Comparison of ENCODE assay signal across 8 mouse cellular contexts in genomic region chr4:150236521-150237481, GRCm38 (mm10). TPM values are rescaled to one million over a fixed set of nuclear protein-coding genes. Genes with fewer than 3 reads are reported as not detected.
A peak's percentile ranks its signal among the peaks of the same experiment; 100 is the strongest.
DNase-seq lines count a peak whose midpoint lies in the region; ATAC-seq and TF ChIP-seq lines count a peak whose summit lies in the region.

TSS of gene Eno1 (plus strand) at chr4:150236721.

- H3K9ac ChIP-seq in forebrain, embryonic 13.5 days, result peak within 1 kb of the TSS; percentile 87
- peak within 1 kb of the TSS; percentile 78 for H3K9ac ChIP-seq in liver, postnatal 0 days (replicated peaks)
- peak within 1 kb of the TSS; percentile 85 for H3K9ac ChIP-seq in neural tube, embryonic 14.5 days (replicated peaks; ENCODE audit: low read depth, low read length)

- peak; percentile 97 for ATAC-seq in forebrain, embryonic 13.5 days
- ATAC-seq in liver, postnatal 0 days, result peak; percentile 95
- peak; percentile 97 for ATAC-seq in neural tube, embryonic 14.5 days (ENCODE audit: low read depth)

- peak within 1 kb of the TSS; percentile 74 for H3K4me2 ChIP-seq in forebrain, embryonic 13.5 days
- H3K4me2 ChIP-seq in liver, postnatal 0 days (ENCODE audit: low read depth, low read length), result peak within 1 kb of the TSS; percentile 85
- H3K4me2 ChIP-seq in neural tube, embryonic 14.5 days (ENCODE audit: low read depth, low read length), result peak within 1 kb of the TSS; percentile 88

- TF ChIP-seq CTCF in E14TG2a.4 (conservative IDR thresholded peaks at IDR 0.05; ENCODE audit: low read length), result no peak
- no peak; the same call in 1 of the 2 replicates for TF ChIP-seq CTCF in liver, postnatal 0 days (IDR thresholded peaks at IDR 0.05; ENCODE audit: low read depth)

- TF ChIP-seq EP300 in liver, postnatal 0 days (IDR thresholded peaks at IDR 0.05; ENCODE audit: low read depth), result no peak

- peaks cover 54% of the 10 kb centered on the region for H3K4me1 ChIP-seq in E14TG2a.4 (replicated peaks; ENCODE audit: low read depth, low read length)
- peaks cover 51% of the 10 kb centered on the region for H3K4me1 ChIP-seq in forebrain, embryonic 13.5 days
- peaks cover 34% of the 10 kb centered on the region for H3K4me1 ChIP-seq in liver, postnatal 0 days (ENCODE audit: insufficient read depth)
- peaks cover 30% of the 10 kb centered on the region for H3K4me1 ChIP-seq in neural tube, embryonic 14.5 days (ENCODE audit: control insufficient read depth, insufficient read depth, low read length)

- peak within 1 kb of the TSS; percentile 100 for H3K4me3 ChIP-seq in E14TG2a.4 (replicated peaks; ENCODE audit: low read length)
- H3K4me3 ChIP-seq in forebrain, embryonic 13.5 days, result peak within 1 kb of the TSS; percentile 83
- H3K4me3 ChIP-seq in liver, postnatal 0 days (ENCODE audit: low read depth, low read length), result peak within 1 kb of the TSS; percentile 81
- H3K4me3 ChIP-seq in neural tube, embryonic 14.5 days (ENCODE audit: low read depth, low read length), result peak within 1 kb of the TSS; percentile 69

- intact Hi-C loops in heart, postnatal 10 days (cut with DNase I), result no loop called here

- H3K27ac ChIP-seq in forebrain, embryonic 13.5 days, result peak within 1 kb of the TSS; percentile 98
- peak within 1 kb of the TSS; percentile 97 for H3K27ac ChIP-seq in liver, postnatal 0 days (ENCODE audit: low read depth)
- H3K27ac ChIP-seq in neural tube, embryonic 14.5 days (ENCODE audit: low read depth, low read length), result peak within 1 kb of the TSS; percentile 100

- H3K9me3 ChIP-seq in E14TG2a.4 (ENCODE audit: low read length), result no peaks in the 10 kb centered on the region
- no peaks in the 10 kb centered on the region for H3K9me3 ChIP-seq in forebrain, embryonic 13.5 days (replicated peaks)
- no peaks in the 10 kb centered on the region for H3K9me3 ChIP-seq in liver, postnatal 0 days (ENCODE audit: low read length)
- no peaks in the 10 kb centered on the region for H3K9me3 ChIP-seq in neural tube, embryonic 14.5 days (ENCODE audit: control insufficient read depth, low read length)

- under 1% methylated on average over 58 of the region's 78 CpGs for WGBS in forebrain, embryonic 13.5 days
- under 1% methylated on average over 77 of the region's 78 CpGs for WGBS in large intestine, adult 2 months
- WGBS in liver, postnatal 0 days (ENCODE audit: insufficient replicate concordance), result under 1% methylated on average over 59 of the region's 78 CpGs
- under 1% methylated on average over 71 of the region's 78 CpGs for WGBS in neural tube, embryonic 14.5 days

- H3K36me3 ChIP-seq in E14TG2a.4 (ENCODE audit: insufficient read depth, low read length), result peaks cover 45% of the 10 kb centered on the region
- H3K36me3 ChIP-seq in forebrain, embryonic 13.5 days (ENCODE audit: poor library complexity, severe bottlenecking), result peaks cover 14% of the 10 kb centered on the region
- peaks cover 15% of the 10 kb centered on the region for H3K36me3 ChIP-seq in liver, postnatal 0 days (replicated peaks; ENCODE audit: insufficient read depth, low read length)
- peaks cover 9% of the 10 kb centered on the region for H3K36me3 ChIP-seq in neural tube, embryonic 14.5 days (ENCODE audit: control insufficient read depth, insufficient read depth, low read length)

- H3K27me3 ChIP-seq in E14TG2a.4 (ENCODE audit: insufficient read depth, low read length), result no peaks in the 10 kb centered on the region
- H3K27me3 ChIP-seq in forebrain, embryonic 13.5 days, result no peaks in the 10 kb centered on the region
- H3K27me3 ChIP-seq in liver, postnatal 0 days (ENCODE audit: insufficient read depth, low read length), result no peaks in the 10 kb centered on the region
- H3K27me3 ChIP-seq in neural tube, embryonic 14.5 days (ENCODE audit: control insufficient read depth, insufficient read depth, low read length), result no peaks in the 10 kb centered on the region

- peak; percentile 95 for DNase-seq in c-Kit-positive CD71-positive TER-119-positive erythroid progenitor cells, embryonic 14.5 days (ENCODE audit: low spot score)
- peak; percentile 98 for DNase-seq in heart, postnatal 10 days
- DNase-seq in large intestine, adult 2 months (ENCODE audit: low read depth, low spot score), result peak; percentile 88
- DNase-seq in liver, postnatal 0 days, result peak; percentile 99
- peak; percentile 95 for DNase-seq in testis, postnatal 14 days (ENCODE audit: low spot score)

RNA-seq across cellular contexts. Expression of gene Eno1, which starts in this region (rescaled TPM):
- 1,143 and 1,198 TPM in 2 replicates for polyA plus RNA-seq in forebrain, embryonic 13.5 days (2015; fragmentation: Nextera tagmentation; extraction: Ambion mirVana)
- total RNA-seq in heart, postnatal 10 days (2021), result 100 to 1,000 TPM; 231 to 243 TPM
- polyA plus RNA-seq in large intestine, adult 2 months (2012; rRNA removed), result 341 and 516 TPM in 2 replicates
- polyA plus RNA-seq in liver, postnatal 0 days (2015; fragmentation: Nextera tagmentation; extraction: Ambion mirVana), result 574 and 747 TPM in 2 replicates
- polyA plus RNA-seq in neural tube, embryonic 14.5 days (2014; fragmentation: Nextera tagmentation; extraction: Ambion mirVana), result 974 and 1,050 TPM in 2 replicates

Comparison
In these comparisons a context has a peak if more than half of its experiments do, and no peak if none do; other contexts are left out.
1. Peak in every context shown above with its lines: DNase-seq, ATAC-seq, H3K4me3 ChIP-seq and H3K27ac ChIP-seq.